Mouse (Mus musculus) intestine, embryonic 16.5 days (tissue): ENCODE measurements around the gene Ugcg. TPM values are rescaled to one million over a fixed set of nuclear protein-coding genes. Genes with fewer than 3 reads are reported as not detected.

ENCODE experiments used
- ATAC-seq: fragments of 200-750 bp; cut with Nextera tagmentation; 2 replicates; pipeline ENCODE4 v1.8.0; 2017; ENCODE audit warnings: moderate TSS enrichment, moderate library complexity
- H3K27ac ChIP-seq: fragments of 300-500 bp; sonication (generic); 2 replicates; pipeline ENCODE4 v1.5.1; 2014; ENCODE audit warnings: mild to moderate bottlenecking, low read length
- H3K27me3 ChIP-seq: fragments of 300-500 bp; sonication (generic); replicated peaks from 2 replicates; pipeline ENCODE4 v1.6.1; 2014; ENCODE audit warnings: low read length, control low read depth, mixed read lengths; ENCODE audit not compliant: control insufficient read depth, insufficient read depth
- H3K36me3 ChIP-seq: fragments of 300-500 bp; sonication (generic); 2 replicates; pipeline ENCODE4 v1.6.1; 2014; ENCODE audit warnings: low read length, control low read depth; ENCODE audit not compliant: control insufficient read depth, insufficient read depth
- H3K4me1 ChIP-seq: fragments of 300-500 bp; sonication (generic); 2 replicates; pipeline ENCODE4 v1.6.1; 2014; ENCODE audit warnings: low read length, control low read depth, mixed read lengths; ENCODE audit not compliant: control insufficient read depth, insufficient read depth
- H3K4me2 ChIP-seq: fragments of 300-500 bp; sonication (generic); 2 replicates; pipeline ENCODE4 v1.6.1; 2014; ENCODE audit warnings: low read depth, low read length, control low read depth
- H3K4me3 ChIP-seq: fragments of 300-500 bp; sonication (generic); 2 replicates; pipeline ENCODE4 v1.5.1; 2014; ENCODE audit warnings: mild to moderate bottlenecking, low read length
- H3K9ac ChIP-seq: fragments of 300-500 bp; sonication (generic); 2 replicates; pipeline ENCODE4 v1.6.1; 2014; ENCODE audit warnings: low read depth, low read length
- H3K9me3 ChIP-seq: fragments of 300-500 bp; sonication (generic); 2 replicates; pipeline ENCODE4 v1.6.1; 2016; ENCODE audit warnings: low read length, control low read depth; ENCODE audit not compliant: control insufficient read depth
- WGBS: fragments of 180-500 bp; shearing (Covaris S2); extraction: QIAGEN DNeasy Blood & Tissue Kit; methylation state at CpG from one replicate; pipeline ENCODE4 v1.1.7; 2014; 5-methylcytosine and 5-hydroxymethylcytosine counted together
- polyA plus RNA-seq: library from polyadenylated mRNA; unstranded; fragments of >200 nt; fragmentation: Nextera tagmentation; extraction: Ambion mirVana; gene quantifications from 2 replicates; pipeline ENCODE4 v1.2.1, GENCODE M21; 2015

Ugcg gene
- polyA plus RNA-seq, 1 experiment from 2014 or later: 6.9 TPM

DNA sequence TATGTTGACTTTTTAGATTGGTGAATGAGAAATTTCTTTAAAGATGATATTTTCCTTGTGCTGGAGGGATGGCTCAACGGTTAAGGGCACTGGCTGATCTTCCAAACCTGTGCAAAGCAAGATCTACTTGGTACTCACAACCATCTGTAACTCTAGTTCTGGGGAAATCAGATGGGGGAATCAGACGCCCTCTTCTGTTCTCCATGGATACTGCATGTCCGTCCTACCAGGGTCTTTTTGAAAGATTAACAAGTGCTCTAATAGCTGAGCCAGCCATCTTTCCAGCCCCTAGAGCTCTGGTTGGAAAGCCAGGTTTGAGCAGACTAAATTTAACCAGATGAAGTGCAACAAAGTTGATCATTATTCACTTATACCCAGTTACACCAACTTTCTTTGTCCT, 1.8 kb upstream of the Ugcg start:
- H3K4me3 ChIP-seq: no peak overlapping the region
- H3K27me3 ChIP-seq: no peaks in the 10 kb centered on the region
- peaks cover 3% of the 10 kb centered on the region for H3K4me1 ChIP-seq
- H3K36me3 ChIP-seq: no peaks in the 10 kb centered on the region
- H3K9ac ChIP-seq: no peak overlapping the region
- ATAC-seq: no peak
- WGBS: 36% methylated on average over 3 of the region's 3 CpGs
- H3K9me3 ChIP-seq: no peaks in the 10 kb centered on the region
- H3K27ac ChIP-seq: no peak overlapping the region
- no peak overlapping the region for H3K4me2 ChIP-seq

DNA sequence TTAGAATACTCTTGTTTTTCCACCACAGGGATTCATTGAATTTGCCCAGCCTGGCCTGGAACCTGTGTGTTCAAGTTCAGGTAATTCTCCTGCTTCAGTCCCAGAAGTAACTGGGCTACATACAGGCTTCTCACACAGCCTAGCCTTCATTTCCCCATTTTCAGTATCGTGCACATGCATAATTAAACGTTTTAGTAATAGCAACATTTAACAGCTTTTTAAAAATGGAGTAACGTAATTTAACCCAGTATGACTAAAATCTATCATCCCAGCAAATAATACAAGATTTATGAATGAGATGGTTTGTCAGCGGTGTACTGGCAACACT, 619 bp upstream of the Ugcg start:
- Histone ChIP-seq H3K9ac (peak overlapping the region; percentile 99; the same call in 1 of the 2 replicates), H3K36me3 (no peaks in the 10 kb centered on the region), H3K27me3 (no peaks in the 10 kb centered on the region), H3K4me1 (peaks cover 3% of the 10 kb centered on the region), H3K9me3 (no peaks in the 10 kb centered on the region), H3K4me3 (peak overlapping the region; percentile 95), H3K27ac (peak overlapping the region; percentile 93; the same call in 1 of the 2 replicates), H3K4me2 (peak overlapping the region; percentile 82)
- ATAC-seq: no peak
- 22% methylated on average over 4 of the region's 4 CpGs for WGBS

- peak overlapping the region; percentile 99 for H3K9ac ChIP-seq
- peaks cover 3% of the 10 kb centered on the region for H3K4me1 ChIP-seq
- peak overlapping the region; percentile 82 for H3K4me2 ChIP-seq
- H3K9me3 ChIP-seq: no peaks in the 10 kb centered on the region
- ATAC-seq: peak; percentile 41
- H3K27ac ChIP-seq: peak overlapping the region; percentile 93
- WGBS: under 1% methylated on average over 49 of the region's 54 CpGs
- H3K27me3 ChIP-seq: no peaks in the 10 kb centered on the region
- H3K36me3 ChIP-seq: no peaks in the 10 kb centered on the region
- peak overlapping the region; percentile 95 for H3K4me3 ChIP-seq
These were observed 635 bp downstream of the Ugcg start for GRCm38 (mm10) chr4:59189546-59190237.

GRCm38 (mm10) chr4:59190650-59191424, 1.8 kb downstream of the Ugcg start:
- 35% methylated on average over 7 of the region's 7 CpGs for WGBS
- no peak for ATAC-seq

DNA sequence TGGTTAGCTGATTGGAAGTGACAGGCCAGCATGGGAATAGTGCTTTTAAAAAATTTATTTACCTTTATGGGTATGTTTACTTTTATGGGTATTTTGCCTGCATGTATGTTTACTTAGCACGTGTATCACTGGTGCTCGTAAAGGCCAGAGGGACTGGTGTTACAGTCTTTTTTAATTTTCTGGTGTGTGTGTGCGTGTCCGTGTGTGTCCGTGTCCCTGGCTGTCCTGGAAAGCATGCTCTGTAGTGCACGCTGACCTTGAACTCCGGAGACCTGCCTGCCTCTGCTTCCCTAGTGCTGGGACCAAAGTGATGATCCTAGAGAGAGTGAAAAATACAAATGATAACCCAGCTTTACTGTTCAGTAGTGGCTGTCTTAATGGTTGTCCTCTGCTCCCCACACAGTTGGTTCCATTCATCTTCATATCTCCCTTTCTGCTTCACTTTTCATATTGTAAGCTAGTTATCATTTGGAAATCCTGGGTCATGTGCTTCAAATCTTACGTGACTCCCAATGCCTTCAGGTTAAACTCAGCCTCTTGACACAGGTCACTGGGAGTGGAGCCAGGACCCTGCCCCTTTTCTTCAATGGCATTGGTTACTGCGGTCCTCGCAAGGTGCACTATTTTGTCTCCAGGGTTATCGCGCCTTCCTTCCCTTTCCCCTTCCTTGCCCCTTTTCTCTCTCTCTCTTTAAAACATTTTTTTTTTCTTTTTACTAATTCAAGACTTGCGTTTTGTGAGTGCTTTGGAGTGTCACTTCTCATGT, 5.9 kb downstream of the Ugcg start:
- Histone ChIP-seq H3K4me3 (no peak overlapping the region), H3K9me3 (no peaks in the 10 kb centered on the region), H3K4me2 (no peak overlapping the region), H3K27ac (peak overlapping the region; percentile 28; the same call in 1 of the 2 replicates), H3K27me3 (no peaks in the 10 kb centered on the region), H3K36me3 (no peaks in the 10 kb centered on the region), H3K9ac (no peak overlapping the region), H3K4me1 (peaks cover 33% of the 10 kb centered on the region)
- ATAC-seq: no peak
- 87% methylated on average over 13 of the region's 13 CpGs for WGBS

More at GRCm38 (mm10) chr4:59190650-59191424, 1.8 kb downstream of the Ugcg start:
- peak overlapping the region; percentile 99; the same call in 1 of the 2 replicates for H3K9ac ChIP-seq
- peaks cover 8% of the 10 kb centered on the region for H3K4me1 ChIP-seq
- peak overlapping the region; percentile 95 for H3K4me3 ChIP-seq
- H3K4me2 ChIP-seq: peak overlapping the region; percentile 82
- no peaks in the 10 kb centered on the region for H3K9me3 ChIP-seq
- no peak overlapping the region for H3K27ac ChIP-seq
- H3K27me3 ChIP-seq: no peaks in the 10 kb centered on the region
- H3K36me3 ChIP-seq: no peaks in the 10 kb centered on the region

DNA sequence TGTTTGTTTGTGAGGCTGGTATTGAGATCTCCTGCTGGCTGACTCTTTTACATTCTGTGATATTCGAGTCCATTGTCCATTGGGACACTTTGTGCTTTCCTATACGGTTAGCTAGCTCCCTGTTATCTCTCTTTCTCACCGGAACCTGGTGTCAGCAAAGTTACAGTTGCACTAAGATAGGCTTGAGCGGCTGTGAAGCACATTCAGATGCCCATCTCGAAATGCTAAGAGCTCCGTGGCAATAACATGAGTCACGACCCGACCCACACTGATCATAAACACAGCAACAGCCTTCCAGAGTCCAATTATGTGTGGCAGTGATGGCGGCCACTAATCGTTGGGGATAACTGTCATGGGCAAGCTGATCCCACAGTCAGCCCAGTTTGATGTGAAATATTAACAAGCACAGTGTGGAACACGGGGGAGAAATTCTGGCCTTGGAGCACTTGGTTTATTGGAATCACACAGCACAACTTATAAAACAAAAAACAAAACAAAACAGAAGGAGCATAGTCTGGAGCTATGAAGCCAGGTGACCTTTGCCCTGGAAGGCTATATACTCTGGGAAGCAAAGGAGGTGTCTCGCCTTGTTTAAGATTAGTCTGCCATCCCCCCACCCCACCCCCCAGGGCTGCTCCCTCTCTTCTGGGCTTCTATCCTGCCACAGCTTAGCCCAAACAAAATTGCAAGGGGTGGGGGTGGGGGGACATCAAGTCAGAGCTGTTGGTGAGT, 7.5 kb downstream of the Ugcg start:
- 15% methylated on average over 12 of the region's 12 CpGs for WGBS
- H3K27me3 ChIP-seq: no peaks in the 10 kb centered on the region
- H3K4me1 ChIP-seq: peaks cover 45% of the 10 kb centered on the region
- no peaks in the 10 kb centered on the region for H3K36me3 ChIP-seq
- H3K9me3 ChIP-seq: no peaks in the 10 kb centered on the region
- ATAC-seq: peak; percentile 91
- peak overlapping the region; percentile 18; the same call in 1 of the 2 replicates for H3K4me3 ChIP-seq
- peak overlapping the region; percentile 82 for H3K27ac ChIP-seq
- H3K9ac ChIP-seq: no peak overlapping the region
- H3K4me2 ChIP-seq: peak overlapping the region; percentile 41

- Histone ChIP-seq H3K4me1 (peaks cover 45% of the 10 kb centered on the region), H3K9me3 (no peaks in the 10 kb centered on the region), H3K9ac (no peak overlapping the region), H3K36me3 (no peaks in the 10 kb centered on the region), H3K4me2 (peak overlapping the region; percentile 41), H3K27ac (peak overlapping the region; percentile 82), H3K27me3 (no peaks in the 10 kb centered on the region), H3K4me3 (0 out of 2 replicates have a peak overlapping the region, but pooled peaks have one; percentile 18)
- 32% methylated on average over 6 of the region's 6 CpGs for WGBS
- ATAC-seq: peak; percentile 25; the same call in 1 of the 2 replicates
These were observed 8.0 kb downstream of the Ugcg start for GRCm38 (mm10) chr4:59197078-59197424.

DNA sequence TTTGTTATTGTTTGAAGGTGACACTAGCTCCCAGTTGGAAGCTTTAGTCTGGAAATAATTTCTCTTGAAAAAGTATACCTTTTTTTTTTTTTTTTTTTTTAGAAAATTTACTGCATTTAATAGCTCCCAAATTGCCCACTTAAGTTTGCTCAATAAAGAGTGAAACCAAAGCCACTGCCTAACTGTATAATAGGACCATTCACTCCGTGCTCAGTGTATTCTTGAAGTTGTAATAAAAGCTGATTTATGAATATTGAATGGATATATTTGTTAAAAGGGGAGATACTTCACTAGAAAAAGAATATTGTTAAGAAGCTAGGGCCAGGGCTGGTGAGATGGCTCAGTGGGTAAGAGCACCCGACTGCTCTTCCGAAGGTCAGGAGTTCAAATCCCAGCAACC, 8.4 kb downstream of the Ugcg start:
- no peak for ATAC-seq
- Histone ChIP-seq H3K4me3 (no peak overlapping the region), H3K9ac (no peak overlapping the region), H3K36me3 (no peaks in the 10 kb centered on the region), H3K4me2 (no peak overlapping the region), H3K27me3 (no peaks in the 10 kb centered on the region), H3K27ac (peak overlapping the region; percentile 82), H3K9me3 (no peaks in the 10 kb centered on the region), H3K4me1 (peaks cover 45% of the 10 kb centered on the region)
- 63% methylated on average over 3 of the region's 3 CpGs for WGBS
